Comparison of ENCODE assay signal across 10 mouse cellular contexts in the genomic region with DNA sequence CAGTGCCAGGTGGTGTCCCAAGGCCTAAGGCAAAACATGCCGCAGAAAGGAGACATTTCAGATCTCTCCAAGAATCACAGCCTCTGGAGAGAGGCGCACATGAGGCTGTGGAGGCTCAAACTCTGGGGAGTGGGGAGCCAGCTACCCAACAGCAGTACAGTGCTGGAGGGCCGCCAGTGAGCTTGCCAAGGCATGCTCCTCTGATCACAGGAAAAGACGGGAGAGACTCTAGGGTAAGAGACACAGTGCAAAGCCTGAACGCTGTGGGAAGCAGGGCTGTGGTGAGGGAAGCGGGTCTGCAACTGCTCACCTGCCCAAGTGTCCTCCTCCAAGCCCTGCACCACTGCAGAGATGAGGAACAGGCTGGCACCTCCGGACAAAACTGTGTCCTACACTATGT. TPM values are rescaled to one million over a fixed set of nuclear protein-coding genes. Genes with fewer than 3 reads are reported as not detected.
A peak's percentile ranks its signal among the peaks of the same experiment; 100 is the strongest.
DNase-seq lines count a peak whose midpoint lies in the region; ATAC-seq and TF ChIP-seq lines count a peak whose summit lies in the region.
"Had no signal": no experiment of that assay in that cellular context is flagged by ENCODE, and none has a peak within 500 bp of the region (broad histone marks: within the 10 kb centered on the region; RNA-seq: fewer than 3 reads in every experiment).

No protein-coding gene starts in this region.

- 53% methylated on average over 7 of the region's 7 CpGs for WGBS in limb, embryonic 12.5 days
- WGBS in limb, embryonic 10.5 days: 62% methylated on average over 7 of the region's 7 CpGs
- 48% methylated on average over 7 of the region's 7 CpGs for WGBS in embryonic facial prominence, embryonic 13.5 days
- WGBS in liver, embryonic 15.5 days (ENCODE audit: insufficient replicate concordance): 35% methylated on average over 7 of the region's 7 CpGs
- WGBS in thymus, adult 2 months: 57% methylated on average over 7 of the region's 7 CpGs

- no peak overlapping the region for H3K27ac ChIP-seq in limb, embryonic 12.5 days
- H3K27ac ChIP-seq in limb, embryonic 10.5 days: no peak overlapping the region
- H3K27ac ChIP-seq in embryonic facial prominence, embryonic 13.5 days: no peak overlapping the region
- H3K27ac ChIP-seq in liver, embryonic 15.5 days (replicated peaks): no peak overlapping the region
- H3K27ac ChIP-seq in thymus, adult 2 months (ENCODE audit: control insufficient read depth, insufficient read depth, low read length): no peak overlapping the region

- no peak overlapping the region for H3K4me3 ChIP-seq in limb, embryonic 12.5 days (replicated peaks)
- H3K4me3 ChIP-seq in limb, embryonic 10.5 days: no peak overlapping the region
- peak overlapping the region; percentile 53; the same call in 1 of the 2 replicates for H3K4me3 ChIP-seq in embryonic facial prominence, embryonic 13.5 days
- H3K4me3 ChIP-seq in liver, embryonic 15.5 days (replicated peaks): peak overlapping the region; percentile 52; the same call in 1 of the 2 replicates
- H3K4me3 ChIP-seq in thymus, adult 2 months (ENCODE audit: control insufficient read depth, insufficient read depth, low read length): no peak overlapping the region

- peak overlapping the region; percentile 64; the same call in 1 of the 2 replicates for H3K4me2 ChIP-seq in limb, embryonic 12.5 days
- H3K4me2 ChIP-seq in embryonic facial prominence, embryonic 13.5 days: peak overlapping the region; percentile 75
- H3K4me2 ChIP-seq in liver, embryonic 15.5 days: peak overlapping the region; percentile 61

- H3K9ac ChIP-seq in limb, embryonic 12.5 days (replicated peaks): no peak overlapping the region
- H3K9ac ChIP-seq in embryonic facial prominence, embryonic 13.5 days: peak overlapping the region; percentile 63; the same call in 1 of the 2 replicates
- H3K9ac ChIP-seq in liver, embryonic 15.5 days: no peak overlapping the region

- peaks cover 40% of the 10 kb centered on the region for H3K27me3 ChIP-seq in limb, embryonic 12.5 days
- peaks cover 42% of the 10 kb centered on the region for H3K27me3 ChIP-seq in limb, embryonic 10.5 days (ENCODE audit: low read depth, poor library complexity, severe bottlenecking)
- peaks cover 35% of the 10 kb centered on the region for H3K27me3 ChIP-seq in embryonic facial prominence, embryonic 13.5 days
- H3K27me3 ChIP-seq in liver, embryonic 15.5 days: peaks cover 33% of the 10 kb centered on the region
- H3K27me3 ChIP-seq in thymus, adult 2 months (ENCODE audit: control insufficient read depth, insufficient read depth, low read length): peaks cover 3% of the 10 kb centered on the region; the same call in 1 of the 2 replicates

- DNase-seq in limb, embryonic 10.5 days (ENCODE audit: low spot score): no peak
- DNase-seq in heart, postnatal 4 days: peak; percentile 17
- no peak for DNase-seq in retina, embryonic 14.5 days (ENCODE audit: low spot score)
- no peak for DNase-seq in thymus, adult 2 months
- no peak for DNase-seq in gastrocnemius, postnatal 36 days

- no peaks in the 10 kb centered on the region for H3K9me3 ChIP-seq in limb, embryonic 12.5 days
- no peaks in the 10 kb centered on the region for H3K9me3 ChIP-seq in limb, embryonic 10.5 days (replicated peaks)
- H3K9me3 ChIP-seq in embryonic facial prominence, embryonic 13.5 days: no peaks in the 10 kb centered on the region
- H3K9me3 ChIP-seq in liver, embryonic 15.5 days (replicated peaks): no peaks in the 10 kb centered on the region

- H3K36me3 ChIP-seq in limb, embryonic 12.5 days: no peaks in the 10 kb centered on the region
- H3K36me3 ChIP-seq in limb, embryonic 10.5 days: no peaks in the 10 kb centered on the region
- H3K36me3 ChIP-seq in embryonic facial prominence, embryonic 13.5 days: no peaks in the 10 kb centered on the region
- H3K36me3 ChIP-seq in liver, embryonic 15.5 days (replicated peaks): no peaks in the 10 kb centered on the region
- no peaks in the 10 kb centered on the region for H3K36me3 ChIP-seq in thymus, adult 2 months (ENCODE audit: control insufficient read depth, insufficient read depth, low read length)

- peak; percentile 12; the same call in 1 of the 2 replicates for ATAC-seq in limb, embryonic 12.5 days (ENCODE audit: insufficient number of reproducible peaks, insufficient read depth, low FRiP score, low TSS enrichment, low read depth)
- no peak for ATAC-seq in embryonic facial prominence, embryonic 13.5 days (ENCODE audit: insufficient number of reproducible peaks, insufficient read depth, low FRiP score, low TSS enrichment, low read depth)
- ATAC-seq in liver, embryonic 15.5 days (ENCODE audit: insufficient read depth): no peak

- intact Hi-C loops in gastrocnemius, postnatal 36 days (cut with DNase I): loop anchor here (1.0 to 5.0 kb wide), 2 partner anchors 36 to 196 kb away; no protein-coding TSS in a partner anchor

- no peak for TF ChIP-seq POLR2A in thymus, adult 2 months (IDR thresholded peaks at IDR 0.05; ENCODE audit: control insufficient read depth, extremely low read depth, insufficient read depth, low read length, poor library complexity)

- no peak for TF ChIP-seq CTCF in thymus, adult 2 months (IDR thresholded peaks at IDR 0.05; ENCODE audit: borderline replicate concordance, control insufficient read depth, extremely low read depth, insufficient read depth, low read length, poor library complexity)

- H3K4me1 ChIP-seq in limb, embryonic 12.5 days (replicated peaks): no peaks in the 10 kb centered on the region
- H3K4me1 ChIP-seq in limb, embryonic 10.5 days: peaks cover 6% of the 10 kb centered on the region
- peaks cover 4% of the 10 kb centered on the region; the same call in 1 of the 2 replicates for H3K4me1 ChIP-seq in embryonic facial prominence, embryonic 13.5 days
- H3K4me1 ChIP-seq in liver, embryonic 15.5 days (replicated peaks): peaks cover 7% of the 10 kb centered on the region
- H3K4me1 ChIP-seq in thymus, adult 2 months (replicated peaks; ENCODE audit: control insufficient read depth, insufficient read depth, low read length): no peaks in the 10 kb centered on the region

RNA-seq across cellular contexts. Expression of a gene that starts 1.1 kb away (rescaled TPM):
- 1.5 TPM in 2 replicates for polyA plus RNA-seq in limb, embryonic 12.5 days (2016; fragmentation: Nextera tagmentation; extraction: Ambion mirVana)
- 1.1 TPM in 2 replicates for polyA plus RNA-seq in limb, embryonic 10.5 days (2016; fragmentation: Nextera tagmentation; extraction: Ambion mirVana)
- 3.1 and 3.8 TPM in 2 replicates for polyA plus RNA-seq in embryonic facial prominence, embryonic 13.5 days (2015; fragmentation: Nextera tagmentation; extraction: Ambion mirVana)
- 1 to 10 TPM; 1.8 to 1.9 TPM for total RNA-seq in heart, postnatal 4 days (2021)
- polyA plus RNA-seq in liver, embryonic 15.5 days (2015; fragmentation: Nextera tagmentation; extraction: Ambion mirVana): 19.0 and 24.7 TPM in 2 replicates
- 10.2 and 16.1 TPM in 2 replicates for polyA plus RNA-seq in thymus, adult 2 months (2012; rRNA removed)
- under 1 TPM; 0.31 to 0.54 TPM for total RNA-seq in gastrocnemius, postnatal 36 days (2021)

RNA-seq across cellular contexts. Expression of a gene that starts 3.1 kb away (rescaled TPM):
- polyA plus RNA-seq in limb, embryonic 12.5 days (2016; fragmentation: Nextera tagmentation; extraction: Ambion mirVana): not detected in 2 replicates
- not detected in 2 replicates for polyA plus RNA-seq in limb, embryonic 10.5 days (2016; fragmentation: Nextera tagmentation; extraction: Ambion mirVana)
- polyA plus RNA-seq in embryonic facial prominence, embryonic 13.5 days (2015; fragmentation: Nextera tagmentation; extraction: Ambion mirVana): not detected in 2 replicates
- not detected for total RNA-seq in heart, postnatal 4 days (2021)
- polyA plus RNA-seq in liver, embryonic 15.5 days (2015; fragmentation: Nextera tagmentation; extraction: Ambion mirVana): not detected in 2 replicates
- polyA plus RNA-seq in thymus, adult 2 months (2012; rRNA removed): not detected in 2 replicates
- not detected for total RNA-seq in gastrocnemius, postnatal 36 days (2021)
- total RNA-seq: left cerebral cortex, postnatal 14 days had no signal
- polyA plus RNA-seq: small intestine, adult 2 months had no signal

RNA-seq across cellular contexts. Expression of a gene that starts 53.1 kb away (rescaled TPM):
- not detected in 2 replicates for polyA plus RNA-seq in limb, embryonic 12.5 days (2016; fragmentation: Nextera tagmentation; extraction: Ambion mirVana)
- not detected in 2 replicates for polyA plus RNA-seq in limb, embryonic 10.5 days (2016; fragmentation: Nextera tagmentation; extraction: Ambion mirVana)
- not detected in 2 replicates for polyA plus RNA-seq in embryonic facial prominence, embryonic 13.5 days (2015; fragmentation: Nextera tagmentation; extraction: Ambion mirVana)
- total RNA-seq in heart, postnatal 4 days (2021): not detected
- not detected in 2 replicates for polyA plus RNA-seq in liver, embryonic 15.5 days (2015; fragmentation: Nextera tagmentation; extraction: Ambion mirVana)
- 0.14 and 0.23 TPM in 2 replicates for polyA plus RNA-seq in thymus, adult 2 months (2012; rRNA removed)
- under 1 TPM in 1 of 2 experiments, not detected in 1; 0.13 TPM for total RNA-seq in gastrocnemius, postnatal 36 days (2021)

RNA-seq across cellular contexts. Expression of a gene that starts 53.5 kb away (rescaled TPM):
- polyA plus RNA-seq in limb, embryonic 12.5 days (2016; fragmentation: Nextera tagmentation; extraction: Ambion mirVana): 2.0 and 2.3 TPM in 2 replicates
- polyA plus RNA-seq in limb, embryonic 10.5 days (2016; fragmentation: Nextera tagmentation; extraction: Ambion mirVana): 0.63 and 1.0 TPM in 2 replicates
- polyA plus RNA-seq in embryonic facial prominence, embryonic 13.5 days (2015; fragmentation: Nextera tagmentation; extraction: Ambion mirVana): 1.1 and 1.4 TPM in 2 replicates
- total RNA-seq in heart, postnatal 4 days (2021): under 1 TPM; 0.05 to 0.18 TPM
- polyA plus RNA-seq in liver, embryonic 15.5 days (2015; fragmentation: Nextera tagmentation; extraction: Ambion mirVana): 0.06 TPM in 1 of 2 replicates, not detected in the other
- polyA plus RNA-seq in thymus, adult 2 months (2012; rRNA removed): 0.73 and 1.2 TPM in 2 replicates
- not detected for total RNA-seq in gastrocnemius, postnatal 36 days (2021)

Comparison
In these comparisons a context has a peak if more than half of its experiments do, and no peak if none do; other contexts are left out.
1. H3K4me3 ChIP-seq: peak in embryonic facial prominence, embryonic 13.5 days (single experiment) and liver, embryonic 15.5 days (single experiment); none in limb, embryonic 12.5 days (single experiment), limb, embryonic 10.5 days (single experiment) and thymus, adult 2 months (single experiment).
2. Peak in every context shown above with its lines, with median percentiles within 50 percentile points of each other: H3K4me2 ChIP-seq.